Mouse (Mus musculus) left cerebral cortex, adult 9 months (tissue): ENCODE measurements around the gene Ccdc177.

Experiments
- DNase-seq, 2 experiments: peaks; one replicate each; pipeline ENCODE4 v3.0.0; 2022; ENCODE audit warnings: low spot score in 2 of 2

The Ccdc177 gene

DNA sequence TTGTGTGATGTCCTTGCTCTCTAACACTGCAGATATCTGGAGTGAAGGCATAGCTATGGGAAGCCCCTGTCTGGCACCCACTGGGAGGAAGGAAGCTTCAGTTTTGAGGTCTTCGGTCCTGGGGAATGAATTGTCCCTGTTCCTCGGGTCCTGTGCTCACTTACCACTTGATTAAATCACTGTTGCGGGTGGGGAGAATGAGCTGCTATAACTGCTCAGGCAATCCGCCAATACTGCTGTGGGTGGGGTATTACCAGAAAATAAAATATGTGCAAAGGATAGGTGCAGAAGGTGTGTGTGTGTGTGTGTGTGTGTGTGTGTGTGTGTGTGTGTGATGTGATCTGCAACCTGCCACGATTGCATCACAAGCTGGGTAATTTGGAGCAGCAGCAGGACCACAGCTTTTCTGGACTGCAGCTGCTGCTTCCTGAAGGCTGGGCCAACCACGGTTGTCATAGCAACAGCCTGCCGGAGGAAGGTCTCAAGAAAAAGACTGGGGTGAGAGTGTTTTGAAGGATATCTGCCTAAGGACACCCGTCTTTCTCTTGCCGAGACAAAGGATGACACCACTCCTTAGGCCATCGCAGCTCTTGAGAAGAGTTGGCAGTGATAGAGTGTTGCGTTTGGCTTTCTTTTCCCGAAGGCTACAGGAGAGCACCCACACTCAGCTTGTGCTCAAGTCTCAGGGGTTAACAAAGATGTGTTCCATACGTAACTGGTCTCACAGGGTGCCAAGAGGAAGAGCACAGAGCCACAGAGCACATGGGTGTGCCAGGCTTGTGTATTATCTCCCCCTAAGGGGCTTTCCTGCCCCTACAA lies 23.8 kb downstream of the Ccdc177 start:
- peak; percentile 39 to 74 for DNase-seq

DNA sequence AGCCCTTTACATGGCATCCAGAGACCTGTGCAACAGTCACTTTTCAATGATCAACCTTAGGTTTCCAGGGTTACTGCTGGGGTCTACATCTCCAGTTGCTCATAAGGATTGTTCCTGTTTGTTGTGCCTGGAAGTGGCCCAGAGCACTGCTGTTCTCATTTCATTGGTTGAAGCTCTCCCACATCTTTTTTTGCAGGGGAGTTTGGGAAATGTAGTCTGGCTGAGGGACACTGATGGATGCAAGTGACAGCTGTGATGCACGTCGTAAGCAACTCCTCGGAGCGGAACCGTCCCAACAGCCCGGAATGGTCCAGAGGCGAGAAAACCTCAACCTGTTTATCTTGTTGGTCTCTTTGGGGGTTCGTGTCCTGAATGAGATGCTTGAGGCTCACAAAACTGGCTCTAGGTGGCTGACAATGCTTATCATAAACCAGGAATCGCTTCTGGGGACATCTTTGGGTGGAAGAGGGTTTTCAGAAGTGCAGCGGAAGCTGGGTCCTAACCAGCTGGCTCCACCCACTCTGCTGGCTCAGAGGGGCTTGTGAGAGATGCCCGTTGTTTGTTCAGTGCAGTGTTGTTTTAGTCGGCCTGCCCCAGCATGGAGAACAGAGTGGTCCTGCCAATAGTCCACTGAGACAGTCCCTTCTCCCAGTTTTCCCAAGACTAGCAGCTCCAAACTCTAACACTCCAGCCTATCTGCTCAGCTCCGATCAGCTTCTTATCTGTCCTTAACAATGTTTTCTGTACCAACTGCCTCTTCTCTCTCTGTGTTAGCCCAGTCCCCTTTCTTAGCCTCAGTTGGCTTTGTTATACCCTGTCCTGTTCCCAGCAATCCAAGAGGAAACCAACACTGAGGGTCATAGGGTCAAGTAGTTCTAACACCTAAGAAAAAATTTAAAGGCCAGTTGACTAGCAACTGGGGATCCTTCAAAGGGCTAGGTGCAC lies 25.7 kb downstream of the Ccdc177 start:
- DNase-seq = no peak

DNA sequence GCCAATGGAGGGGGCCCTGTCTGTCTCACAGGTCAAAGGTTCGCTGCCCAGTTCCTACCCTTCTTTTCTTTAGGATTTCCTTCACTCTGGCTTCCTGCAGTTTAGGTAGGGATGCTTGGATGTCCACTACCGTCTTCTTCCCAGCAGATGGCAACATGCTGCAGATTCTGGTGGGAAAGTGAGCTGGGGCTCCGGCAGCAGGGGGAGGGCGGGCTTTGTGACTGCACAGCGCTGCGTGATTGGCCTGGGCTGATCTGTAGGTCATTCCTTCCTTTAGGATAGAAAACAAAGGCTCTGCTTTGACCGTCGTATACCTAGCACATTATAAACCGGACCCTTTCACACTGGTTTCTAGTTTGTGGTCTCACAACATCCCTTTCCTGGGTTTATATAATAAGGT lies 29.9 kb downstream of the Ccdc177 start:
- DNase-seq = peak; percentile 37 to 68

DNA sequence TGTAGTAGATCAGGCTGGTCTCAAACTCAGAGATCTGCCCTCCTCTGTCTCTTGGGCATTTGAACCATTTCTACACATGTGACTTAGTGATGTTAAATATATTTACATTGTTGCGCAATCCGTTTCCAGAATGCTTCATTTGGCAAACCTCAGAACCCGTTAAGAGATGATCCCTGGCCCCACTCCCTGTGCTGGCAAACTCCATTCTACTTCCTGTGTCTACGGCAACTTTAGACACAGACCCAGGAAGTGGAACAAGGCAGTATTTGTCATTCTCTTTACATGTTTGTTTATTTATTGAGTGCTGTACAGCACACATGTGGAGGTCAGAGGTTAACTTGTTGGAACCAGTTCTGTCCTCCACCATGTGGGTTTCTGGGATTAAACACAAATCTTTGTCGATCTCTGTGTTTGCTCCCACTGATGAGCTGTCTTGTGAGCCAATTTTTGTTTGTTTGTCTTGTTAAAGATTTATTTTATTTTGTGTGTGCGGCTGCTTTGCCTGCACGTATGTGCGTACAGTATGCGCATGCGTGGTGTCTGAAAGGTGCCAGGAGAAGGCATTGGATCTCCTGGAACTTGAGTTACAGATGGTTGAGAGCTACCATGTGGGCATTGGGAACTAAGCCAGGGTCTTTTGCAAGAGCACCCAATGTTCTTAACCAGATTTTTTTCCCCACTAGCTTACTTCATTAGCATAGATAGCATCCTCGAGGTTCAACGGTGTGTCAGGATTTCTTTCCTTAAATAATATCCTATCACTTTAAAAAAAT lies 30.5 kb downstream of the Ccdc177 start:
- no peak for DNase-seq

DNA sequence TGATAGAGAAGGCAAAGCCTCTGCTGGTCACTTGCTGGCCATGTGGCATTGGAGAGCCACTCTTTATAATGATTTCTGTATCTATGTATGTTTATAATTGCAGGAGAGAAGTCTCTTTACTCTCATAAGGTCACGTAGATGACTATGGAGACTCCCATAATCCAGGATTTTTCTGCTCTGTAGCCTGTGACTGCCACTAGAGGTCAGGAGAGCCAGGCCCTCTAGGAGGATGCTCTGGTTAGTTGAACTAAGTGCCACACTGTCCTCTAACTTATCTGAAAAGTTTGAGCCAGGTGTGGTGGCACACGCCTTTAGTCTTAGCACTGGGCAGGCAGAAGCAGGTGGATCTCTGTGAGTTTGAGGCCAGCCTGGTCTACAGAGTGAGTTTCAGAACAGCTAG lies 31.7 kb downstream of the Ccdc177 start:
- no peak for DNase-seq

DNA sequence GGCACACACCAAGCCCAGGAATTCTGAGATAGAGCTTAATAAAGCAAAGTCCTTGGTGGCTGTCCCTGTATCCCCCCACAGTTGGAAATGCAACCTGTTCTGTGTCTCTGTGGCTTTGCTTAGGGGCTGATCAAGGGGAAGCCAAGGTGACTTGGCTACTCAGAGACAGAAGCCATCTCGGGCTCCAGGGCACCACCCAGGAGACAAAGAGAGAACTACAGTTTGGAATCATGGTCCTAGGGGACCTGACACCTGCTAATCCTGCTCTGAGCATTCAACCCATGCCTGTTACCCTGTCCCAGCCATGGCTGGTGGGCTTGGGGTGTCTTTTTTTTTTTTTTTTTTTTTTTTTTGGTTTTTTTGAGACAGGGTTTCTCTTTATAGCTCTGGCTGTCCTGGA lies 32.3 kb downstream of the Ccdc177 start:
- no peak for DNase-seq

DNA sequence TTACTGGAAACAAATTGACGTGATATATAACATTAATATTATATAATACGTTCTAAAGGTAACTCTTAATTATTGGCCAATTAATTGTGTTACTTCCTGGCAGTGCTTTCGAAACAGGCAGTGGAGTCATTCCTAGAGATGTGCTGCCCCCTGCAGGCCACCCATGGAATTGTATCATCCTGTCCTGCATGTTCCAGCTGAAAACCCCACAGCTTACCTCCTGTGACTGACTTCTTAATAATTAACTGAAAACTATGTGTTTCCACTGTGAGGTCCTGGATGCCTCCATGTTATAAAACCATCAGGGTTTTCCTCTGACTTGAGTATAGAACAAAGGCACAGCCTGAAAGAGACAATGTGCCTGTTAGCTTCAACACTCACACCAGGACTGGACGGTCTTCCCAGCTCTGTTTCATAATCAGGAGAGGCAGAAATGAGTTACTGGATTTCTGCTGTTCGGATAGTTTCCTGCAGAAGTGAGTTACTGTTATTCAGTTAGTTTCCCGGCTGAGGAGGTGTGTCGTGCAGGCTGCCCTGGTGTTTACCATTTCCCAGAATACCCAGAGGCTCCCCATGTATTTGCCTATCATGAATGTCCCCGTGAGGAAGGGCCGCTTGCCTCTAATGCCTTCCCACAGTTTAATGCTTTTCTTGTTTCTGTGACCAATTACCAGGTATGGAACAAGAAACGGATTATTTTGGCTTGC lies 35.5 kb downstream of the Ccdc177 start:
- DNase-seq = peak in 1 of 2 experiments; percentile 83

DNA sequence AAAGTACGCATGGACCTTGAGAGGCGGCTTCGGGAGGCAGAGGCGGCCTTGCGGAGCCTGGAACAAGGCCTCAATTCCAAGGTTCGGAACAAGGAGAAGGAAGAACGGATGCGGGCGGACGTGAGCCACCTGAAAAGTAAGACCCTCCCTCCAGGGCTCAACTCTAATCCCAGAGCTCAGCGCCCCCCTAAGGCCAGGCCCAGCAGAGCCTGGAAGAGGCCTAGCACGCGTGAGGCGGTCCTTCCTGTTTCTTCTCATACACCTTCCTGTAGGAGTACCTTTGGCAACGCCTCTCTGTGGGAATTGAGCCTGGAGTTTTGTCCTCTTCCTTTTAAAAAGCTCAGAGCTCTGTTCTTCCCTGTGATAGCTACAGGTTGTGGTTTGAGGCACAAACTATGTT lies 39.0 kb downstream of the Ccdc177 start:
- DNase-seq = no peak

DNA sequence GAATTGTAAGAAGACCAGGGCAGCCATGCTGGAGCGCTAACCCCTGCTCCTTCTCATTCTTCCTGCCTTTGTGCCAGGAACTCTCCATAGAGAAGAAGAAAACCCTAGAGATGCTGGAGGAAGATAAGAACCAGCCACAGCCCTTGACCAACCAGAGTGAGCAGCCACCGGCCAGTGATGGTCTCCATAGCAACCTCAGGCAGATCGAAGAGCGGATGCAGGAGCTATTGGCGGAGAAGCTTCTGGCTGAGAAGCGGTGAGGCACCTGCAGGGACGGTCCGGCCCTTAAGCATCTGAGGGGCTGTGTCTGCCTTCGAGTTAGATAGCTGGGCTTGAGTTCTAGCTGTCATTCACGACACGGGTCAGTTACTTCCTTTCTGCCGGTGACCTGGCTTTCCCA lies 40.0 kb downstream of the Ccdc177 start:
- no peak for DNase-seq

DNA sequence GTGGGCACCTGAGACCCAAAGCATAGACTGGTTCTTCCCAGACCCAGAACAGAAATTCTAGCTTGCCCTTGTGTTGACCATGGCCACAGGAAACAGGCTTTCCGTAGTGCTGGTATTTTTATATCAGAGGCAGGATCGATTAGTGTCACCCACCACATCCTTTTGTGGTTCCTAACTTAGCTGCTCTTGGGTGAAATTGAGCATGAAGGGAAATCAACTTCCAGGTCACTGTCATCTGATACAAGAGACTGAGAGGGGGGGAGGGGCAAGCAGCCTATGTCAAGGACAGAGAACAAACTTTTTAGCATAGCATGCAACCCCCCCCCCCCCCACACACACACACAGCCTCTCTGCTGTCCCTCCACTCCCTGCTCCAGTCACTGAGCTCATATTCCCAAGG lies 41.3 kb downstream of the Ccdc177 start:
- no peak for DNase-seq

DNA sequence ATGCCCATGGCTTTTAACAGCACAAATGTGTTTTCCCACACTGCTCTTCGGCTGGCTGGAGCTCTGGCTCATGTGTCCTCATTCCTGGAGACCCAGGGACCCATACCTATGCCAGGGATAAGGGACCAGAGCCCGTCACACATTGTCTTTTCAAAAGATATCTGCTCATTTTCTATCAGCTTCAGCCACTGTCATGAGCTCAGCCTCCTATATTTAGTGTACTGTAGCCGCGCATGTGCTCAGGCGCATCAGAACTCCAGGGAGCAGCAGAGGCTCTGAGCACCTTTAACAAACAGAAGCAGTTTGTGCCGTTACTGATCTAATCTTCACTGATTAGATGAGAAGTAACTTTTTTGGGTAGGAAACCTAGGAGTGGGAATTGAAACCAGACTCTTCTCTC lies 44.6 kb downstream of the Ccdc177 start:
- no peak for DNase-seq

DNA sequence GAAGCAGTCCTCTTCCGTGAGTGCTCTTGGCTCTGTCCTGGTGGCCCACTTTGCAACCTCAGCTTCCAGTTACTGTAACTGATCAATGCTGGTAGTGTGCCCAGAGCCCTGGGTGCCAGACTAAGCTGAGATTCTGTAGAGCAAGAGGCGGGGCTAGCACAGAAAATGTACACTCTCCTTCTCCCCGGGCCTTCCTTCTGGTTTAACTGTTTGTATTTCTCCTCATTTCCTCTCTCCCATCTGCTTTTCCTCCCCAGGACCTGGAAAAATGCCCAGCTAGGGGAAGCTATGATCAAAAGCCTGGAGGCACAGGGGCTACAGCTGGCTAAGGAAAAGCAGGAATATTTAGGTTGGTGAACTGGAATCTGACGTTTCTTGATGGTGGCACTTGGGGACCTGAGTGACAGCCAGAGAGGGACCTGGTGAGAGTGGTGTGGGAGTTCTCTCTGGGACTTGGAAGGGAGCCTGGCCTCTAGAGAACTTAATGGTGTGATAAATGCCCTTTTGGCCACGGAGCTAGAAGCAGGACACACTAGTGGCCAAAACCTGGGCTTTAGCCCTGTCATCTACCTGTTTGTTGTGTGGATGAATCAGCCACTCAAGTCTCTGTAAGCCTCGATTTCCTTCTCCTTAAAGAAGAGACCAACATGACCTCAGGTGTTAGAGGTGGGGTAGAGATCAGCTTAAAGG lies 53.4 kb downstream of the Ccdc177 start:
- DNase-seq = no peak

DNA sequence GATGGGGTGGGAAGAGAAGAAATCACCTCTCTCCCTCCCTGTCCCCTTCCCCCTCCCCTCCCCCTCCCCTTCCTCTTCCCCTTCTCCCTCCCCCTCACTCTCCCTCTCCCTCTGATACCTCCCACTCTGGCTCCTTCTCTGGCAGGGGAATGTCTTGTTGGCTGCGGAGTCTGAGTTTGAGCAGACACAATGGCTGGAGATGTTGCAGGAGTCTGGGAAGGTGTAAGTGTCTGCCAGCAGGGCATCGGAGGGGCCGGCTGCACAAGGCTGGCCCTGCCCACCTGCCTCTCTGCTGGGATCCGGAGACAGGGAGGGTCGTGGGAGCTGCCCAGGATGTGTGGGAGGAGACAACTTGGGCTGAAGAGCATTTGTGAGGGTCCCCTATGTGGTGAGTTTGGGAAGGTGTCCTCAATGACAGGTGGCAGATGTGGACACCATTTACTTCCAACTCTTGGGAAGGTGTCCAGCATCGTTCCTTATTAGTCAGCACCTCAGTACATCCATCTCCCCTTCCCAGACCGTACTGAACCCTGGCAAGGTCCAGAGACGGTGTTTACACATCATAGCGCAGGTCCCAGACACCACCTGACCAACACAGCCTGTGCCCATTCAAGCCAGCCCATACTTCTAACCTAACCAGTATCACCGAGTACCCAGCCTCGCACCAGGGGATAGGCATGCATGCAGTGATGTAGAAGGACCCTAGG lies 54.1 kb downstream of the Ccdc177 start:
- no peak for DNase-seq
